Mouse (Mus musculus) R1 (cell line): ENCODE measurements around the gene Arid4b.

Experiments
- DNase-seq: peaks from one replicate; pipeline ENCODE4 v3.0.0-alpha.2; 2018; ENCODE audit warnings: low read depth, low spot score

Gene Arid4b

GRCm38 (mm10) chr13:14062209-14063012 lies 621 bp upstream of the Arid4b start:
- DNase-seq, result peak; percentile 27

DNA sequence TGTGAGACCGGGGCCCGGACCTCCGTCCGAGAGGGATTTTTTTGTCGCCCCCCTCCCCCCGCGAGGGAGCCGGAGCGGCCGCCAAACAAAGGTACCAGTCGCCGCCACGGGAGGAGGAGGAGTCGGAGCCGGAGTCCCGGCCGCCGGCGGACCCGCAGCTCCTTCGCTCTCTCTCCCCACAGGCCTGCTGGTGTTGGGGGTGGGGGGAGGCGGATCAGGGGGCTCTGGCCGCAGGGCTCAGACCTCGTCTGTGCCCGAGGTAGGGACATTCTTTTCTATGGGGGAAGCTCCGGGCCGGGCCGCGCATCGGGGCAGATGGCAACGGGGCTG lies 875 bp downstream of the Arid4b start:
- DNase-seq, result no peak

GRCm38 (mm10) chr13:14064341-14065027 lies 1.5 kb downstream of the Arid4b start:
- peak; percentile 56 for DNase-seq

DNA sequence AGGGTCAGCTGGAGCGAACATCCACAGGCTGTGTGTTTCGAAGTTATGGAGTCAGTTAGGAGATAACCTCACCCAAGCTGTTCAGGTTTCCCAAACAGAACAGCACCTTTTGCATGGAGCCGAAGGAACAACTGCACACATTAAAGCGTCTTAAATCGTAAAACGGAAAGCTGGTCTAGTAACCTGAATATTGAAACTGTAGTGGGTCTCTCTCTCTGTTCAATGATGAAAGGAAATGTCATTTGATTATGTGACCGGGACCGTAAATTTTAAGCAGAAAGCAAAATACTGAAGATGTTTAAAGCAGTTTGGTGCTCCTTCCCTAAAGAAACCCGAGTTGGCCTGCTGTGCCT lies 2.0 kb downstream of the Arid4b start:
- DNase-seq, result no peak

DNA sequence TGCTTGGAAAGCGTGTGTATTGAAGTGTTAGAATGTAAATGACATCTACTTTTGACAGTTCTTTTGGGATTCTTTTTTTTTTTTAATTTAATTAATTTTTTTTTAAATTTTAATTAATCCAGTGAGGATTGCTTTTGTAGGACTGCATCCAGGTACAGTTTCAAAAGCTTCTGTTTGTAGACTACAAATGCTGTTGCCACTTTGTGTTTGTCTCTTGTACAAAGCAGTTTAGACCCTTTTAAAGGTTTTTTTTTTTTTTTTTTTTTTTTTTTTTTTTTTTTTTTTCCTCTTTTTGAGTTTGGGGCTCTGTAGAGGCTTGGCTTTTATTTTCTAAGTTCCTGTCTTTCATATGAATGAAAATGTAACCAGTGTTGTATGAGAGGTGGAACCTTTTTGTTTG lies 2.7 kb downstream of the Arid4b start:
- no peak for DNase-seq

GRCm38 (mm10) chr13:14068035-14068434 lies 5.0 kb downstream of the Arid4b start:
- no peak for DNase-seq

DNA sequence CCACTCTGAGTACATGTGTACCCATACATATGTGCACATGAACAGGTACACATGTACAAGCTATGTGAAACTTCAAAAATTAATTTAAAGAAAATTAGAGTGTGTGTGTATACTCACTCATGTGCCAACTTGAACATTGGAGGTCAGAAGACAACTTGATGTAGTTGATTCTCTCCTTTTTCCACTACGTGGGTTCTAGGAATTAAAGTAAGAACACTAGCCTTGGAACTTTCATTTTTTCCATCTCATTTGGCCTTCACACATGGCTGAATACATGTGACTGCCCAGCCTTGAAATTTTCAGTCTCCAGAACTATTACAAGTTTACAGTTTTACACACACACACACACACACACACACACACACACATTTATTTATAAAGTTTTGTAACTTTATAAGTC lies 6.3 kb downstream of the Arid4b start:
- DNase-seq, result no peak

DNA sequence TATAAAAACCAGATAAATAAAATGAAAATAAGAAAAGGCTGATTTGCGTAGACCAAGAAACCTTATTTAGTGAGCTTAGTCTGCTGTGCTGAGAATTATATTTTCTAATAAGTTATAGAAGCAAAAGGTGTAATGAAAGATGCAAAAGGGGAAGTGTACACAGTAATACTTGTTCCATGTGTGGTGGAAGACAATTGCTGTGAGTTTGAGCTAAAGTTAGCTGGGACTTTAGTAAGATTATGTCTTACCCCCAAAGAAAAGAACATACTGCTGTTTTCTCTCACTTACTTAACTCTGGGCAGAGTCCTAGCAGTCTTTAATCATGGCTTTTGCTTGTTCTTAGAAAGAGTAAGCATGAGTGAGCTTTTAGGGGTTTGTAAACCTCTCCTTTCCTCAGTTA lies 11.3 kb downstream of the Arid4b start:
- no peak for DNase-seq

DNA sequence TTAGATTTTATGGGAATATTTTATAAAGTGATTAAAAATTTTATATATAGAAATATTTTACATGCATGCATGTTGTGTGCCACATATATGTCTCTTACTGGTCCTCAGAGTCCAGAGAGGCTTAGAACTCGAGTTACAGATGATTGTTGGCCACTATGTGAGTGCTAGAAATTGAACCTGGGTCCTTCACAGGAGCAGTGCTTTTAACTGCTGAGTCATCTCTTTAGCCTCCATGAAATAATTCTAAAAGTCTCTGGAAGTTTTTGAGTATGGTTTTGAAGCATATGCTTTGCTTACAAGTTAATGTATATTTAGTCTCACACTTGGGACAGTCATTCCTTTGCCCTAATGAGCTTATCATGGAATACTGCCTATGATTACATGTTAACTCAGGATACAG lies 12.3 kb downstream of the Arid4b start:
- no peak for DNase-seq

DNA sequence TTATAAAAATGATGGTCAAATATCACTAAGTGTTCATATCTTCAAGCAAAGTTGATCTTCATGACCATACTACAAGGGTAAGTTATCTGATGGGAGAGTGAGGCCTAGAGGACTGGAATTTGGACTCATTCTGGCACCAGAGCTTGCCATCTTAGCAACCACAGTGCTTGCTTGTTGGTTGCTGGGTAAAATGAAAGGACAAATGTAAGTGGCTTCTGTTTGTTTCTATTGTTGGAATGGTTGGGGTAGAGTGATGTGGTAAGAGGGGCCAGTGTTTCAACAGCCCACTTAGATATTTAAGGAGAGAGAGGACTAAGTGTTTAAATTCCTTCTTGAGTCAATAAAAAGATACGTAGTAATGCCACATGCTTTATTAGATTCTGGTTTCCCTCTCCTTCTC lies 25.6 kb downstream of the Arid4b start:
- no peak for DNase-seq

DNA sequence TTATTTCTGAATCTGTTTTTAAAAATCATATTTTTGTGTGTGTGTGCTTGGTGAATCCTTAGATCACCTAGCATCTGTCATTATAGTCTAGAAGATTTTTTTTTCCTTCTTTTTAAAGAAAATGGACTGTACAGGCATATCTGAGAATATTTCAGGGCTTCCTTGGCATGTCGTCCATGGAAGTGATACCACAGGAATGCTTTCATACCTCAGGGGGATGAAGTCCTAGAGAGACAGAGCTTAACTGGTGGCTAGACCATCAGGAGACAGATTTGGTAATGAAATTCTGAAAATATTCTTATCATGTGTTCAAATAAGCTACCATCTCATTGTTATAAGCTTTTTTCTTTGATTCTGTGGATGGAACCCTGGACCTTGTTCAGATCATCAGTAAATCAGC lies 40.0 kb downstream of the Arid4b start:
- no peak for DNase-seq

DNA sequence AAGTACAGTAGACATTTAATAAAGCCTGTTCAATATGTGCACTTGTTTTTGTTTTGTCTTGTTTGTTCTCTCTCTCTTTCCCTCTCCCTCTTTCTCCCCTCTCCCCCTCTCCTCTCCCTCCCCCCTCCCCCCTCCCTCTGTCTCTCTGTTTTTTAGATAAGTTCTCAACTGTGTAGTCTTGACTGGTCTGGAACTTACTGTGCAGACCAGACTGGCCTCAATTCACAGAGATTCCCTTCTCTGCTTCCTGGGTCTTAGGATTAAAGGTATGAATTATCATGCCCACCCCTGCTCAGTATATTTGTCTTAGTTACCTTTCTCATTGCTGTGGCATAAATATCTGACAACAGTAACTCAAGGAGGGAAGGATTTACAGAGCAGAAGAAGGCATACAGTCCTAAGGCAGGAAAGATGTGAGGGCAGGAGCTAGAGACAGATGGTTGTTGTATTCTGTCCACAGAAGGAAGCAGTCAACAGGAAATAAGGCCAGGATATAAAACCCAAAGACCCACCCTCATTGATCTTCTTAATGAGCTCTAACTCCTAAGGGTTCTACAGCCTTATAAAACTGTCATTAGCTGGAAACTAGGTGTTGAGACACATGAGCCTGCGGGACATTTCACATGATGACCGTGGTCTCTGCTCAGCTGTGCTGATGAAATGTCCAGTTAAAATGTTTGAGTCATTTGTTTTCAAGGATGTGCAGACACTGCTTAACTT lies 47.3 kb downstream of the Arid4b start:
- no peak for DNase-seq

GRCm38 (mm10) chr13:14111146-14111545 lies 48.1 kb downstream of the Arid4b start:
- DNase-seq, result no peak

- no peak for DNase-seq
Observed at GRCm38 (mm10) chr13:14113746-14114528, 50.9 kb downstream of the Arid4b start.

GRCm38 (mm10) chr13:14115805-14116204 lies 52.8 kb downstream of the Arid4b start:
- no peak for DNase-seq

DNA sequence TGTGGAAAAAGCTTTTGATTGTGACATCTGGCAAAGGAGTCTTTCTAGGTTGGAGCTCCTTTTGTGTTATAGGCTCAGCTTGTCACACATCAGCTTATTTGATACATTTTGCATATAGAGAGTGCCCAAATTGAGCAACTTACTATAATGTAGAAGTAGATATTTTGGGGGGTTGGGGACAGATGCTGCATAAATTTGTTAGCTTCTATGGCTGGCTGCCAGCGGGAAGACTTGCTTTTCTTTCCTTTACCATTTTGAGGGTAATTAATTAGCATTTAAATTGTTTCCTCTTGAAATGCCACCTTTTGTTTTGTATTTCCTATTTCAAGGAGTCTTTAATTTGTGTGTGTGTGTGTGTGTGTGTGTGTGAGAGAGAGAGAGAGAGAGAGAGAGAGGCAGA lies 68.6 kb downstream of the Arid4b start:
- DNase-seq, result no peak

- DNase-seq, result peak; percentile 39
Observed at GRCm38 (mm10) chr13:14142294-14142966, 79.4 kb downstream of the Arid4b start.

- peak; percentile 21 for DNase-seq
Observed at GRCm38 (mm10) chr13:14177989-14178388, 115.0 kb downstream of the Arid4b start.

DNA sequence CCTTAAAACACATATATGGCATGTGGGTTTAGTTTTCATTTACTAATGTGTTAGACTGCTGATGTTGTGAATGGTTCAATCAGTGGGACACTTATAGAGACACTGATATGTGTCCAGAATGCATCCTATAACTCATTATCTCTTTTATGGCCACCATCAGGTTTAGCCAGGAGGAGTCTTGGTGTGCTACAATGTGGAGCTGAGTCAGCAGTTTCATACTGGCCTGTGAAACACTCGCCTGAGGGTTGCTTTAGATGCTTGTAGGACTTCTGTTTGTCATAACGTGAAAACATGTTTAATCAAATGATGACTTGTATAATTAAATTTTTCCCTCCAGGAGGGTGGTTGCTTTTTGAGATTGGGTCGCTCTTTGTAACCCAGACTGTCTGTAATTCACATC lies 116.6 kb downstream of the Arid4b start:
- DNase-seq, result no peak

- peak; percentile 63 for DNase-seq
Observed at GRCm38 (mm10) chr13:14245946-14246345, 182.9 kb downstream of the Arid4b start.
